Mouse (Mus musculus) intestine, postnatal 0 days (tissue): ENCODE results near the gene Ddit4. TPM values are rescaled to one million over a fixed set of nuclear protein-coding genes. Genes with fewer than 3 reads are reported as not detected.

Experiments used
- ATAC-seq: fragments of 200-750 bp; cut with Nextera tagmentation; 2 replicates; pipeline ENCODE4 v1.8.0; 2017; ENCODE audit warnings: mild to moderate bottlenecking, moderate TSS enrichment, moderate library complexity
- H3K27ac ChIP-seq: fragments of 300-500 bp; sonication (generic); 2 replicates; pipeline ENCODE4 v1.5.1; 2014; ENCODE audit warnings: mild to moderate bottlenecking, low read depth, low read length, moderate library complexity
- H3K27me3 ChIP-seq: fragments of 300-500 bp; sonication (generic); replicated peaks from 2 replicates; pipeline ENCODE4 v1.6.1; 2014; ENCODE audit warnings: low read length, mixed read lengths; ENCODE audit not compliant: control insufficient read depth, insufficient read depth
- H3K36me3 ChIP-seq: fragments of 300-500 bp; sonication (generic); 2 replicates; pipeline ENCODE4 v1.6.1; 2014; ENCODE audit warnings: mild to moderate bottlenecking, moderate library complexity; ENCODE audit not compliant: control insufficient read depth, insufficient read depth
- H3K4me1 ChIP-seq: fragments of 300-500 bp; sonication (generic); replicated peaks from 2 replicates; pipeline ENCODE4 v1.6.1; 2014; ENCODE audit warnings: antibody characterized with exemption, low read length, mixed read lengths; ENCODE audit not compliant: control insufficient read depth, insufficient read depth
- H3K4me2 ChIP-seq: fragments of 300-500 bp; sonication (generic); replicated peaks from 2 replicates; pipeline ENCODE4 v1.6.1; 2014; ENCODE audit warnings: low read depth, mild to moderate bottlenecking, moderate library complexity
- H3K4me3 ChIP-seq: fragments of 300-500 bp; sonication (generic); 2 replicates; pipeline ENCODE4 v1.5.1; 2014; ENCODE audit warnings: low read depth, low read length
- H3K9ac ChIP-seq: fragments of 300-500 bp; sonication (generic); 2 replicates; pipeline ENCODE4 v1.6.1; 2014; ENCODE audit warnings: mild to moderate bottlenecking, low read depth, low read length
- H3K9me3 ChIP-seq: fragments of 300-500 bp; sonication (generic); 2 replicates; pipeline ENCODE4 v1.6.1; 2016; ENCODE audit warnings: mixed run types; ENCODE audit not compliant: control insufficient read depth
- CTCF ChIP-seq: sonication (generic); IDR thresholded peaks from 2 replicates; pipeline ENCODE4 v1.5.1; 2016; ENCODE audit warnings: low read depth, mild to moderate bottlenecking, control low read depth, antibody characterized with exemption, moderate library complexity
- WGBS: fragments of 180-500 bp; shearing (Covaris S2); extraction: QIAGEN DNeasy Blood & Tissue Kit; methylation state at CpG from one replicate; pipeline ENCODE4 v1.1.7; 2014; 5-methylcytosine and 5-hydroxymethylcytosine counted together
- polyA plus RNA-seq: library from polyadenylated mRNA; unstranded; fragments of >200 nt; fragmentation: Nextera tagmentation; extraction: Ambion mirVana; gene quantifications from 2 replicates; pipeline ENCODE4 v1.2.1, GENCODE M21; 2015

The Ddit4 gene
- polyA plus RNA-seq, 1 experiment from 2014 or later: 17.8 TPM

DNA sequence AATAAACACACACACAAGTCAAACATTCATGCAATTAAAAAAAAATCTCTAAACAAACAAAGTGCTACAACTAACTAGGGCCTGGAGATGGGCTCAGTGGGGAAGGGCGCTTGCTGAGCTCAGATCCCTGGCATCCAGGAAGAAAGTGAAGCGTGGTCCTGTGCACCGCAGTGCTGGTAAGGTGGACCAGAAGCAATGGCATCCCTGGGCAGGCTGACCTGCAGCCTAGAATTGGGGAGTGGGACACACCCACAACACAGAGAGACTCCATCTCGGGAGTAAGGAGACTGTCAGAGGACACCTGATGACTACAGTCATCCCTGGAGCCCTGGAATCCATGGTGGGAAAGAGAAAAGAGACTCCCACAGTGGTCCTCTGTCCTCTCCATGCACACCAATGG is 21.8 kb upstream of the Ddit4 start:
- Histone ChIP-seq H3K4me3 (no peak overlapping the region), H3K36me3 (no peaks in the 10 kb centered on the region), H3K9ac (no peak overlapping the region), H3K9me3 (no peaks in the 10 kb centered on the region), H3K4me1 (peaks cover 21% of the 10 kb centered on the region), H3K27me3 (no peaks in the 10 kb centered on the region), H3K4me2 (no peak overlapping the region), H3K27ac (peak overlapping the region; percentile 78)
- WGBS: 61% methylated on average over 4 of the region's 4 CpGs
- ATAC-seq: no peak
- no peak for TF ChIP-seq CTCF

- Histone ChIP-seq H3K27ac (peak overlapping the region; percentile 78), H3K9ac (no peak overlapping the region), H3K4me1 (peaks cover 17% of the 10 kb centered on the region), H3K4me3 (no peak overlapping the region), H3K9me3 (no peaks in the 10 kb centered on the region), H3K36me3 (no peaks in the 10 kb centered on the region), H3K27me3 (no peaks in the 10 kb centered on the region), H3K4me2 (no peak overlapping the region)
- TF ChIP-seq CTCF: no peak
- peak; percentile 22; the same call in 1 of the 2 replicates for ATAC-seq
- WGBS: 52% methylated on average over 6 of the region's 6 CpGs
These were observed 21.4 kb upstream of the Ddit4 start for GRCm38 (mm10) chr10:59972999-59973398.

DNA sequence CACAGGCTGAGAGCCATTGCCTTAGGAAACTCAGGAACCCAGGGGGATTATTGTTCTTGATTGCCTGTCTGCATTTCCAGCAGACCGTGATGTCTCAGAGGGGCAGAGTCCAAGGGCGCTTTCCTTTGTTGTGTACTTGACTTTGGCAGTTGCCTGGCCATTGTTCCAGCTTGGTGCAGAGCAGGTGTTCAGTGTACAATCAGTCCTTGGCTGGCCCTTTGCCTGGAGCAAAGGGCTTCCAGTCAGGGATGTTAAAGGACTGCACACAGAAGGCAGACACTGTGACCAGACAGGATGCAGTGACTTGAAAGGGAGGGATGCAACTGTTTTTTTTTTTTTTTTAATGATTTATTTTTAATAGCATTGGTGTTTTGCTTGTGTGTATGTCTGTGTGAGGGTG is 20.9 kb upstream of the Ddit4 start:
- ATAC-seq: peak; percentile 71
- TF ChIP-seq CTCF: no peak

GRCm38 (mm10) chr10:59971813-59972212 is 20.2 kb upstream of the Ddit4 start:
- H3K36me3 ChIP-seq: no peaks in the 10 kb centered on the region
- WGBS: 76% methylated on average over 8 of the region's 8 CpGs
- ATAC-seq: no peak
- no peaks in the 10 kb centered on the region for H3K27me3 ChIP-seq
- no peak for TF ChIP-seq CTCF
- no peak overlapping the region for H3K4me3 ChIP-seq
- H3K9ac ChIP-seq: no peak overlapping the region
- H3K27ac ChIP-seq: peak overlapping the region; percentile 31; the same call in 1 of the 2 replicates
- H3K4me2 ChIP-seq: no peak overlapping the region
- H3K9me3 ChIP-seq: no peaks in the 10 kb centered on the region
- peaks cover 14% of the 10 kb centered on the region for H3K4me1 ChIP-seq

More for the DNA sequence above, 20.9 kb upstream of the Ddit4 start:
- H3K9ac ChIP-seq: no peak overlapping the region
- H3K4me3 ChIP-seq: no peak overlapping the region
- 44% methylated on average over 2 of the region's 2 CpGs for WGBS
- H3K27ac ChIP-seq: peak overlapping the region; percentile 78
- H3K9me3 ChIP-seq: no peaks in the 10 kb centered on the region
- no peaks in the 10 kb centered on the region for H3K36me3 ChIP-seq
- H3K27me3 ChIP-seq: no peaks in the 10 kb centered on the region
- no peak overlapping the region for H3K4me2 ChIP-seq
- peaks cover 14% of the 10 kb centered on the region for H3K4me1 ChIP-seq

DNA sequence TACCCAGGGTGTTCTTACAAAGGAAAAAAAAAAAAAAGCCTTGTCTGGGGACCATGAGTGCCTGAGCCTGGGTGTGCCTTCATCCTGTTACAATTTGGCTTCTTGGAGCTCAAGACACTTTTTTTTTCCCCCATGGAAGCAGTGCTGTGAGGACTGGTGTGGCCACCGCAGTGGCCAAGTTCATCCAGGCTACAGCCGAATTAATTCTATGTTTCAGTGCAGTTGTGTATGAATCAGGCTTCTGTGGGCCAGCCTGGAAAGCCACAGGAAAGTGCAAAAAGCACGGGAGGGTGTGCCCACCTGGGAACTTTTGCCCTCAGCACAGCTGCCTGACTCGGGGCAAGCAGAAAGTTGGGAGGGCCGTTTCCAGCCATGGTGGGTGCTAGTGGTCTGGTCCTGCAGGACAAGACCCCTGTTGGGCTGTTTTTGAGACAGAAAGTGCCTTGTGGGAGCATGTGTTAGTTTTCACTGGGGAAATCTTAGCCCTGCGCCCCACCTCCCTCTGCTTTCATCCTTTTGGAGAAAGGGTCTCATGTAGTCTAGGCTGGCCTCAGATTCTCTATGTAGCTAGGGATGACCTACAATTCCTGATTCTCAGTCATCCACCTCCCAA is 18.9 kb upstream of the Ddit4 start:
- H3K9me3 ChIP-seq: no peaks in the 10 kb centered on the region
- ATAC-seq: no peak
- 28% methylated on average over 6 of the region's 6 CpGs for WGBS
- TF ChIP-seq CTCF: no peak
- H3K36me3 ChIP-seq: no peaks in the 10 kb centered on the region
- no peaks in the 10 kb centered on the region for H3K27me3 ChIP-seq
- H3K9ac ChIP-seq: peak overlapping the region; percentile 80; the same call in 1 of the 2 replicates
- peaks cover 14% of the 10 kb centered on the region for H3K4me1 ChIP-seq
- peak overlapping the region; percentile 43; the same call in 1 of the 2 replicates for H3K4me3 ChIP-seq
- peak overlapping the region; percentile 83 for H3K4me2 ChIP-seq
- peak overlapping the region; percentile 91 for H3K27ac ChIP-seq

GRCm38 (mm10) chr10:59969821-59970449 is 18.3 kb upstream of the Ddit4 start:
- Histone ChIP-seq H3K27ac (peak overlapping the region; percentile 91), H3K4me2 (peak overlapping the region; percentile 83), H3K36me3 (no peaks in the 10 kb centered on the region), H3K27me3 (no peaks in the 10 kb centered on the region), H3K9me3 (no peaks in the 10 kb centered on the region), H3K4me1 (peaks cover 16% of the 10 kb centered on the region), H3K9ac (peak overlapping the region; percentile 80), H3K4me3 (peak overlapping the region; percentile 43)
- ATAC-seq: peak; percentile 60
- no peak for TF ChIP-seq CTCF
- under 1% methylated on average over 25 of the region's 25 CpGs for WGBS
